Mouse (Mus musculus) kidney, postnatal 0 days (tissue): ENCODE results near the gene Mecom. TPM values are rescaled to one million over a fixed set of nuclear protein-coding genes. Genes with fewer than 3 reads are reported as not detected.
"Not testable (repeated sequence)": the region's sequence is repeated elsewhere in the genome, so short reads cannot be mapped to it uniquely, and the experiment has no call there.

Experiments
- ATAC-seq: fragments of 200-750 bp; cut with Nextera tagmentation; replicated peaks from 2 replicates; pipeline ENCODE4 v1.8.0; 2017; ENCODE audit warnings: low read depth, moderate number of reproducible peaks, moderate TSS enrichment, moderate library complexity; ENCODE audit not compliant: low FRiP score
- DNase-seq: peaks from one replicate; pipeline ENCODE4 v3.0.0-alpha.2; 2016; ENCODE audit warnings: low spot score
- H3K27ac ChIP-seq: fragments of 300-500 bp; sonication (generic); 2 replicates; pipeline ENCODE4 v1.5.1; 2014; ENCODE audit warnings: mild to moderate bottlenecking
- H3K27me3 ChIP-seq: fragments of 300-500 bp; sonication (generic); 2 replicates; pipeline ENCODE4 v1.6.1; 2014; ENCODE audit warnings: low read length, mixed read lengths; ENCODE audit not compliant: insufficient read depth
- H3K36me3 ChIP-seq: fragments of 300-500 bp; sonication (generic); 2 replicates; pipeline ENCODE4 v1.6.1; 2014; ENCODE audit warnings: low read length, mixed read lengths; ENCODE audit not compliant: insufficient read depth
- H3K4me1 ChIP-seq: fragments of 300-500 bp; sonication (generic); replicated peaks from 2 replicates; pipeline ENCODE4 v1.6.1; 2014; ENCODE audit warnings: antibody characterized with exemption, low read length, mixed read lengths; ENCODE audit not compliant: insufficient read depth
- H3K4me2 ChIP-seq: fragments of 300-500 bp; sonication (generic); 2 replicates; pipeline ENCODE4 v1.6.1; 2014; ENCODE audit warnings: mild to moderate bottlenecking, low read length, moderate library complexity, mixed read lengths
- H3K4me3 ChIP-seq: fragments of 300-500 bp; sonication (generic); replicated peaks from 2 replicates; pipeline ENCODE4 v1.5.1; 2014; ENCODE audit warnings: low read depth, low read length
- H3K9ac ChIP-seq: fragments of 300-500 bp; sonication (generic); 2 replicates; pipeline ENCODE4 v1.6.1; 2014; ENCODE audit warnings: low read depth, low read length
- H3K9me3 ChIP-seq: fragments of 300-500 bp; sonication (generic); replicated peaks from 2 replicates; pipeline ENCODE4 v1.6.1; 2016; ENCODE audit warnings: low read length, inconsistent platforms, mixed read lengths
- CTCF ChIP-seq: IDR thresholded peaks from 2 replicates; pipeline ENCODE4 v1.5.1; 2016; ENCODE audit warnings: antibody characterized with exemption, low read depth, mild to moderate bottlenecking, moderate library complexity
- WGBS: fragments of 180-500 bp; shearing (Covaris S2); extraction: QIAGEN DNeasy Blood & Tissue Kit; methylation state at CpG from one replicate; pipeline ENCODE4 v1.1.7; 2014; 5-methylcytosine and 5-hydroxymethylcytosine counted together
- polyA plus RNA-seq: library from polyadenylated mRNA; unstranded; fragments of >200 nt; fragmentation: Nextera tagmentation; extraction: Ambion mirVana; gene quantifications from 2 replicates; pipeline ENCODE4 v1.2.1, GENCODE M21; 2015

Gene Mecom
- polyA plus RNA-seq, 1 experiment from 2014 or later = 54.7 TPM

DNA sequence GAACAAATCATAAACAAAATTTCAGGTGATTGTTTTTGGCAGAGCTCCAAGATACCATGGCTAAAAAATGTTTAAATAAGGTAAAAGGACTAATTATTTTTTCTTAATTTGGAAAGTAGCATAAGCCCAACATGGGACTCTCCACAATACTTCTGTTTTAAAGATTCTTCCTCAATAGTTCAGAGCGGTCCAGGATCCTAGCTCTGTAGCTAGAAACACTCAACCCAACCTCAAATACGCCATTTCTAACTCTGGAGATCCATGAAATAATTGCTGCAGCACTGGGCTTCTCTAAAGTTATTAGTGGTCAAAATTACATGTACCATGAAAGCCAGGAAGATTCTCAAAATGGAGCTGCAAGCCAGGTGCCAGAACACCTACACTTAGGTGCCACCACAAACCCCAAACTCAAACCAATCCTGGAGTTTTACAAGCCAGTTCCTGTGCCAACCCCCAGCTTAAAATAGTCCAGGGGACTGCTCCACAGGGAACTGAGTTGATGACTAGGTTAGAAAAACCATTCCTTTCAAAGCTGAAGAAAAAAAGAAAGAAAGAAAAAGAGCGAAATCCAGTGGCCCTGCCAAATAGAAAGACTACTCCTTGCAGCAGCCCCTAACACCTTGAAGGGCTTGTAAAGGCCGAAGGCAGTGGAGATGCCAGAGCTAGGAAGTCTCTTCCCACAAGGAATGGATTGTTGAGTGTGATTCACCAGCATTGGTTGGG is 102.4 kb downstream of the Mecom start:
- no peak overlapping the region for H3K27ac ChIP-seq
- WGBS = 86% methylated on average over 4 of the region's 4 CpGs
- no peaks in the 10 kb centered on the region for H3K4me1 ChIP-seq
- H3K4me2 ChIP-seq = no peak overlapping the region
- DNase-seq (no peak), ATAC-seq (no peak)
- TF ChIP-seq CTCF = no peak
- H3K27me3 ChIP-seq = no peaks in the 10 kb centered on the region
- H3K36me3 ChIP-seq = no peaks in the 10 kb centered on the region
- no peak overlapping the region for H3K9ac ChIP-seq
- no peaks in the 10 kb centered on the region for H3K9me3 ChIP-seq
- no peak overlapping the region for H3K4me3 ChIP-seq

- H3K36me3 ChIP-seq = no peaks in the 10 kb centered on the region
- ATAC-seq (no peak), DNase-seq (no peak)
- no peak overlapping the region for H3K4me2 ChIP-seq
- H3K27me3 ChIP-seq = no peaks in the 10 kb centered on the region
- no peaks in the 10 kb centered on the region for H3K9me3 ChIP-seq
- H3K27ac ChIP-seq = no peak overlapping the region
- H3K4me3 ChIP-seq = no peak overlapping the region
- no peak overlapping the region for H3K9ac ChIP-seq
- TF ChIP-seq CTCF = no peak
- no peaks in the 10 kb centered on the region; the same call in 1 of the 2 replicates for H3K4me1 ChIP-seq
Measured at GRCm38 (mm10) chr3:30441646-30442045, 106.2 kb downstream of the Mecom start.

DNA sequence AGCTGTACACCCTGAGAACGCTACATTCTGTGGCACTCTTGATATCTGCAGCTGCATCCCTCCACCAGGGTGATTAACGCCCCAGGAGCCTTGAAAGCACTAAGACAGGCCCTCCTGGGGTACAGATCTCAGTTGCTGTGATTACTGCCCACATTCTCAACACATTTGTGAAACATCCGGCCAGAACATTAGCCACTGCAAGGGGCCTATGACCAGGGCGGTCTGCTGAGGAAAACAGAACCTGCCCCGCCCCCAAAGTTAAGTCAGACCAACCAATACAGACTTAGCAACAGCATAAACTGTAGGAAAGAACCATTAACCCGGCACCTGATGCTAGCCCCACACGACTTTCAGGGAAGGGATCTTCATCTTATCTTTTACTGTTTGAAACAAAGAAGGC is 109.8 kb downstream of the Mecom start:
- no peak for ATAC-seq

DNA sequence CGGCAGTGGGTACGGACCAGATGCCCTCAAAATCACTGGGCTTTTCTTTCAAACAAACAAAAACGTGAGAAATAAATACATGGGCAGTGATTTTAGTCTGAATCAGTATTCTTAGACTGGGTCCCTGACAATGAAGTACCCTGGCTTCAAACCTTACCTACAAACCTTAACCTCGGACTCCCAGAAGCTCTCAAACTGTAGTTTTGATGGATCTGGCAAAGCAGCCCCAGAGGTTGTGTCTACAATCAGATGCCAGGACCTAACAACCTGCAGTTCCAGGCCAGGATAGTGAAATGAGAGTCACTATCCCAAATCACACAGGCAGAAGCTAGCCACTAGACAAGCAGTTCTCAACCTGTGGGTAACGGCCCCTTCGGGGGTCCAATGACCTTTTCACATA is 111.2 kb downstream of the Mecom start:
- Histone ChIP-seq H3K4me2 (no peak overlapping the region), H3K27ac (no peak overlapping the region), H3K36me3 (no peaks in the 10 kb centered on the region), H3K9me3 (no peaks in the 10 kb centered on the region), H3K4me3 (no peak overlapping the region), H3K9ac (no peak overlapping the region), H3K4me1 (no peaks in the 10 kb centered on the region; the same call in 1 of the 2 replicates), H3K27me3 (no peaks in the 10 kb centered on the region)
- 91% methylated on average over 6 of the region's 6 CpGs for WGBS
- no peak for TF ChIP-seq CTCF
- DNase-seq (no peak), ATAC-seq (no peak)

More for the DNA sequence above, 109.8 kb downstream of the Mecom start:
- DNase-seq = no peak
- 49% methylated on average over 7 of the region's 7 CpGs for WGBS
- Histone ChIP-seq H3K27me3 (no peaks in the 10 kb centered on the region), H3K9ac (no peak overlapping the region), H3K27ac (no peak overlapping the region), H3K4me2 (no peak overlapping the region), H3K9me3 (no peaks in the 10 kb centered on the region), H3K4me1 (no peaks in the 10 kb centered on the region; the same call in 1 of the 2 replicates), H3K4me3 (no peak overlapping the region), H3K36me3 (no peaks in the 10 kb centered on the region)
- no peak for TF ChIP-seq CTCF

DNA sequence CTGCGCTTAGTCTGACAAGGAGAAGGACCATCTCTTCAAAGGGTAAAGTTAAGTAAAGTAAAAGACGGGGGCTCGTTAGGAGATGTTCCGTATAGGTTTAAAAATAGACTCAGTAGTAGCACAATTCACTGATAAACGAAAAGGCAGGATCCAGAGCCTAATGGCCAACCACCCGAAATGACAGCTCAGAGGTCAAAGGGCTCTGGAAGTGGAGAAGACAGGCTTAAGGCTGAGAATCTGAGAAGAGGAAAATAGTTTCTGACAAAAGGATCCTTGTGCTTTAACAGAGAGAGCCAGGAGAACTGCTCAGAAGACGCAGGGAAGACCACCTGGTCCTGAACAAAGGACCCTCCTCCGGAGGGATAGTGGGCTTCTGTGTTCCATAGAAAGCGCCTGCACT is 111.7 kb downstream of the Mecom start:
- Histone ChIP-seq H3K27me3 (no peaks in the 10 kb centered on the region), H3K27ac (no peak overlapping the region), H3K36me3 (no peaks in the 10 kb centered on the region), H3K9me3 (no peaks in the 10 kb centered on the region), H3K4me2 (no peak overlapping the region), H3K4me1 (no peaks in the 10 kb centered on the region; the same call in 1 of the 2 replicates), H3K4me3 (no peak overlapping the region), H3K9ac (no peak overlapping the region)
- 69% methylated on average over 9 of the region's 9 CpGs for WGBS
- TF ChIP-seq CTCF = no peak
- DNase-seq (no peak), ATAC-seq (no peak)

DNA sequence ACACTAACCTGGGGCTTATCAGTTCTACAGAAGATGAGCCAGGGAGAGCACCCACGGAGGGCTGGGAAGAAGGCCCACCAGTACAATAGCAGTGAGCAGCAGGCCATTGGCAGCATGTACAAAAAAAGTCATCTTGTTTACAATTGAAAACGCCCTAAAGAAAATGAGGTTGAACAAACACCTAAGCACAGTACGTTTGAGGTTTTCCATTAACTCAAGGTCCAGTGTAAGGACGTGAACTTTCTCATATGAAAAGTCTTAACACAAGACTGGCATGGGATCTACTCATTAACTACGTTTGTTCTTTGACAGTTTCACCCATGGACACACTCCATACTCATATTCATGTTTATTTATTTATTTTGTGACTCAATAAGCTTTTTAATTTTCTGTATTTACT is 118.9 kb downstream of the Mecom start:
- Histone ChIP-seq H3K27ac (no peak overlapping the region), H3K27me3 (no peaks in the 10 kb centered on the region), H3K36me3 (no peaks in the 10 kb centered on the region), H3K4me3 (no peak overlapping the region), H3K4me2 (no peak overlapping the region), H3K4me1 (no peaks in the 10 kb centered on the region), H3K9ac (no peak overlapping the region), H3K9me3 (no peaks in the 10 kb centered on the region)
- no peak for TF ChIP-seq CTCF
- ATAC-seq (no peak), DNase-seq (no peak)
- 63% methylated on average over 5 of the region's 5 CpGs for WGBS

GRCm38 (mm10) chr3:30424036-30424435 is 123.8 kb downstream of the Mecom start:
- no peak overlapping the region for H3K4me3 ChIP-seq
- 86% methylated on average over 5 of the region's 5 CpGs for WGBS

DNA sequence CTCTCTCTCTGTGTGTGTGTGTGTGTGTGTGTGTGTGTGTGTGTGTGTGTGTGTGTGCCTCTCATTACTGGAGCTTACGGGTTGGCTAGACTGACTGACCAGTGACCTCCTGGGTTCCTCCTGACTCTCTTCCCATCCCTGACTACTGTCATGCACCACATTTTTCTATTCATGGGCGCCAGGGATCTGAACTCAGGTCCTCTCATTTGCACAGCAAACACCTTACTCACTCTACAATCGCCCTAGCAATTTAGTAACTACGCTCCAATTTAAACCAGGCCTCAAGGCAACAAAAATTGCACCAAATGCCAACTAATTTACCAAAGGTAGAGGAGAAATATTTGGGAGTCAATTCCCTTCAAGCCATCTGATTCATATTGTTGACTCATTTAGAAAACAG is 125.9 kb downstream of the Mecom start:
- not testable (repeated sequence) for H3K36me3 ChIP-seq, H3K9ac ChIP-seq, H3K9me3 ChIP-seq, DNase-seq, H3K4me1 ChIP-seq, H3K4me3 ChIP-seq, ATAC-seq, H3K27me3 ChIP-seq, H3K27ac ChIP-seq, H3K4me2 ChIP-seq
- WGBS = 94% methylated on average over 4 of the region's 4 CpGs

More at GRCm38 (mm10) chr3:30424036-30424435, 123.8 kb downstream of the Mecom start:
- ATAC-seq (no peak), DNase-seq (no peak)
- no peak overlapping the region for H3K9ac ChIP-seq
- no peaks in the 10 kb centered on the region for H3K4me1 ChIP-seq
- no peaks in the 10 kb centered on the region for H3K9me3 ChIP-seq
- H3K27ac ChIP-seq = no peak overlapping the region
- no peaks in the 10 kb centered on the region for H3K27me3 ChIP-seq
- no peak overlapping the region for H3K4me2 ChIP-seq
- no peaks in the 10 kb centered on the region for H3K36me3 ChIP-seq
- no peak for TF ChIP-seq CTCF
